Comparison of ENCODE assay signal across 8 mouse cellular contexts in the genomic region with DNA sequence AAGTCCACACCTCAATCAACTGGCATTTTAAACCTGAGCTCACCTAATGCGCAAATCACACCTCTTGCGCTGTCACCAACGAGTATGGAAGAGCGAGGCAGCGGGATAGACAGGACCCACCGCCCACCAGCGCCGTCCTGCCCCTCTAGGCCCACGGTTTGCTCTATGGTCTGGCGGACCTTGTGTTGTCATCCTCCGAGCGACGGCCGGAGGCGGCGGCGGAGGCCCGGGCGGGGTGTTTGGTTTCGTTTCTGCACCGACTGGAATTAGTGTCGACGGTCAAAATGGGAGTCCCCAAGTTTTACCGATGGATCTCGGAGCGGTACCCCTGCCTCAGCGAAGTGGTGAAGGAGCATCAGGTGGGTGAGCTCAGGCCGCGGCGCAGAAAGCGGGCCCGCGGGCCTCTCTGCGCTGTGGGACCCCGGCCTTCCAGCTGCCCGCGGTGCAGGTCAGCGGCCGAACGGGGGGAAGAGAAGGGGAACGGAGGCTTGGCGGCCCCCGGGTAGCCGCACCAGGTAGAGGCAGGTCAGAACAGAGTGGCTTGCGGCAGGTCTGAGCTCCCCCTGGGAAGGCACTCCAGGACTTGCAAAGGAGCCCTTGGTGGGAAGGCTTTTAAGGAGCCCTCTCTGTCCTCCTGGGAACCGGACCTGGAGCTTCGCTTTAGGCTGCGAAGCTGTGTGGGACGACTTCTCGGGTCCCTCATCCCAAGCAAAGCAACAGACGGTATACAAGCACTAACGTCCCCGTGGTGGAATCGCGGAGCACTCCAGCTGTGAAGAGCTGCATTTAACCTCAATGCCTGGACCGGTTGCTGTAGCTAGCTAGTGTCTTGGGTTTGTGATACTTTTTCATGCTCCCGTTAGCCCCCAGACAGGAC. TPM values are rescaled to one million over a fixed set of nuclear protein-coding genes. Genes with fewer than 3 reads are reported as not detected.
A peak's percentile ranks its signal among the peaks of the same experiment; 100 is the strongest.
DNase-seq lines count a peak whose midpoint lies in the region; ATAC-seq and TF ChIP-seq lines count a peak whose summit lies in the region.

Gene Xrn1, plus strand, starts transcription at position 176 of the 877 bp plus-strand sequence.

- H3K27me3 ChIP-seq in embryonic facial prominence, embryonic 14.5 days (replicated peaks; ENCODE audit: control insufficient read depth, insufficient read depth, low read length) = no peaks in the 10 kb centered on the region
- H3K27me3 ChIP-seq in limb, embryonic 14.5 days (ENCODE audit: control insufficient read depth, insufficient read depth, low read length) = no peaks in the 10 kb centered on the region
- no peaks in the 10 kb centered on the region for H3K27me3 ChIP-seq in midbrain, postnatal 0 days (ENCODE audit: insufficient read depth, low read length)

- H3K9ac ChIP-seq in embryonic facial prominence, embryonic 14.5 days (ENCODE audit: low read depth, low read length) = peak within 1 kb of the TSS; percentile 99
- H3K9ac ChIP-seq in limb, embryonic 14.5 days (ENCODE audit: low read depth, low read length, severe bottlenecking) = peak within 1 kb of the TSS; percentile 96
- peak within 1 kb of the TSS; percentile 98 for H3K9ac ChIP-seq in midbrain, postnatal 0 days (replicated peaks; ENCODE audit: low read length, poor library complexity, severe bottlenecking)

- H3K9me3 ChIP-seq in embryonic facial prominence, embryonic 14.5 days (ENCODE audit: control insufficient read depth, low read length) = no peaks in the 10 kb centered on the region
- no peaks in the 10 kb centered on the region for H3K9me3 ChIP-seq in limb, embryonic 14.5 days (ENCODE audit: control insufficient read depth, low read length)
- no peaks in the 10 kb centered on the region for H3K9me3 ChIP-seq in midbrain, postnatal 0 days (ENCODE audit: low read length)

- 0 out of 2 replicates have a peak, but pooled peaks cover 6% of the 10 kb centered on the region for H3K36me3 ChIP-seq in embryonic facial prominence, embryonic 14.5 days (ENCODE audit: control insufficient read depth, insufficient read depth, low read length)
- H3K36me3 ChIP-seq in limb, embryonic 14.5 days (ENCODE audit: control insufficient read depth, insufficient read depth, low read length) = peaks cover 9% of the 10 kb centered on the region
- no peaks in the 10 kb centered on the region for H3K36me3 ChIP-seq in midbrain, postnatal 0 days (ENCODE audit: insufficient read depth, low read length)

- TF ChIP-seq CTCF in midbrain, postnatal 0 days (IDR thresholded peaks at IDR 0.05) = no peak; the same call in 1 of the 2 replicates

- H3K4me3 ChIP-seq in embryonic facial prominence, embryonic 14.5 days (ENCODE audit: low read depth, low read length) = peak within 1 kb of the TSS; percentile 93
- H3K4me3 ChIP-seq in limb, embryonic 14.5 days (replicated peaks; ENCODE audit: low read length) = peak within 1 kb of the TSS; percentile 90
- peak within 1 kb of the TSS; percentile 100 for H3K4me3 ChIP-seq in midbrain, postnatal 0 days (ENCODE audit: low read depth, low read length)

- under 1% methylated on average over 56 of the region's 57 CpGs for WGBS in embryonic facial prominence, embryonic 14.5 days
- WGBS in limb, embryonic 14.5 days = under 1% methylated on average over 46 of the region's 57 CpGs
- under 1% methylated on average over 57 of the region's 57 CpGs for WGBS in midbrain, postnatal 0 days

- no peaks in the 10 kb centered on the region for H3K4me1 ChIP-seq in embryonic facial prominence, embryonic 14.5 days (ENCODE audit: control insufficient read depth, insufficient read depth, low read length)
- no peaks in the 10 kb centered on the region for H3K4me1 ChIP-seq in limb, embryonic 14.5 days (ENCODE audit: control insufficient read depth, insufficient read depth, low read length)
- no peaks in the 10 kb centered on the region for H3K4me1 ChIP-seq in midbrain, postnatal 0 days (ENCODE audit: insufficient read depth, low read length)

- peak; percentile 91 for DNase-seq in 3T3-L1 (ENCODE audit: low read depth, low spot score)
- DNase-seq in adrenal gland, postnatal 4 days (ENCODE audit: low spot score in 2 of 2) = peak; percentile 85 to 86
- DNase-seq in embryonic facial prominence, embryonic 14.5 days (ENCODE audit: low spot score) = peak; percentile 96
- DNase-seq in heart, adult 8-10 months (ENCODE audit: low spot score) = peak; percentile 94
- peak; percentile 92 for DNase-seq in kidney, adult 9 months
- peak; percentile 93 for DNase-seq in limb, embryonic 14.5 days (ENCODE audit: low spot score)
- DNase-seq in midbrain, postnatal 0 days (ENCODE audit: low spot score) = peak; percentile 96
- DNase-seq in spleen, postnatal 14 days (ENCODE audit: low spot score in 2 of 2) = peak; percentile 93 to 94

- H3K4me2 ChIP-seq in embryonic facial prominence, embryonic 14.5 days (ENCODE audit: low read depth, low read length) = peak within 1 kb of the TSS; percentile 81
- H3K4me2 ChIP-seq in limb, embryonic 14.5 days (replicated peaks; ENCODE audit: low read depth, low read length, severe bottlenecking) = peak within 1 kb of the TSS; percentile 66
- H3K4me2 ChIP-seq in midbrain, postnatal 0 days (ENCODE audit: low read depth, low read length, poor library complexity, severe bottlenecking) = peak within 1 kb of the TSS; percentile 66

- H3K27ac ChIP-seq in embryonic facial prominence, embryonic 14.5 days (replicated peaks; ENCODE audit: low read depth, low read length) = peak within 1 kb of the TSS; percentile 94
- H3K27ac ChIP-seq in limb, embryonic 14.5 days (replicated peaks; ENCODE audit: low read depth, low read length) = peak within 1 kb of the TSS; percentile 89
- H3K27ac ChIP-seq in midbrain, postnatal 0 days (ENCODE audit: low read depth, low read length) = peak within 1 kb of the TSS; percentile 83

- ATAC-seq in embryonic facial prominence, embryonic 14.5 days (ENCODE audit: low read depth) = peak; percentile 100
- peak; percentile 98 for ATAC-seq in limb, embryonic 14.5 days (ENCODE audit: low FRiP score, low read depth)
- ATAC-seq in midbrain, postnatal 0 days (ENCODE audit: low FRiP score) = peak; percentile 99

- peak; percentile 83; the same call in 1 of the 2 replicates for TF ChIP-seq POLR2A in limb, embryonic 14.5 days (IDR thresholded peaks at IDR 0.05; ENCODE audit: borderline replicate concordance, extremely low read depth, insufficient read depth, insufficient read length)

RNA-seq across cellular contexts. Expression of gene Xrn1, which starts in this region (rescaled TPM):
- 10 to 100 TPM; 33.6 to 36.6 TPM for total RNA-seq in adrenal gland, postnatal 4 days (2021)
- polyA plus RNA-seq in embryonic facial prominence, embryonic 14.5 days (2014; fragmentation: Nextera tagmentation; extraction: Ambion mirVana) = 15.1 and 15.9 TPM in 2 replicates
- total RNA-seq in heart, adult 8-10 months (2022) = 10 to 100 TPM; 17.0 to 21.3 (median 17.8) TPM
- polyA plus RNA-seq in limb, embryonic 14.5 days (2012; rRNA removed) = 14.7 and 15.4 TPM in 2 replicates
- 18.4 and 21.7 TPM in 2 replicates for polyA plus RNA-seq in limb, embryonic 14.5 days (2014; fragmentation: Nextera tagmentation; extraction: Ambion mirVana)
- total RNA-seq in midbrain, postnatal 0 days (2014; rRNA removed) = 18.4 and 25.1 TPM in 2 replicates
- 12.2 and 15.7 TPM in 2 replicates for polyA plus RNA-seq in midbrain, postnatal 0 days (2015; fragmentation: Nextera tagmentation; extraction: Ambion mirVana)

Comparison
In these comparisons a context has a peak if more than half of its experiments do, and no peak if none do; other contexts are left out.
1. Peak in every context shown above with its lines: DNase-seq, ATAC-seq, H3K4me3 ChIP-seq and H3K27ac ChIP-seq.